Mouse (Mus musculus) forebrain, embryonic 13.5 days (tissue): ENCODE results near the gene Selenos. TPM values are rescaled to one million over a fixed set of nuclear protein-coding genes. Genes with fewer than 3 reads are reported as not detected.
"Not testable (repeated sequence)": the region's sequence is repeated elsewhere in the genome, so short reads cannot be mapped to it uniquely, and the experiment has no call there.

Experiments used
- ATAC-seq: fragments of 200-750 bp; cut with Nextera tagmentation; 2 replicates; pipeline ENCODE4 v1.8.0; 2017
- H3K27ac ChIP-seq: fragments of 300-500 bp; sonication (generic); 2 replicates; pipeline ENCODE4 v1.5.1; 2015; ENCODE audit warnings: inconsistent platforms, mild to moderate bottlenecking, moderate library complexity
- H3K27me3 ChIP-seq: fragments of 300-500 bp; sonication (generic); 2 replicates; pipeline ENCODE4 v1.6.1; 2015; ENCODE audit warnings: mild to moderate bottlenecking, inconsistent platforms
- H3K36me3 ChIP-seq: fragments of 300-500 bp; sonication (generic); 2 replicates; pipeline ENCODE4 v1.6.1; 2015; ENCODE audit warnings: mild to moderate bottlenecking, inconsistent platforms; ENCODE audit not compliant: poor library complexity, severe bottlenecking
- H3K4me1 ChIP-seq: fragments of 300-500 bp; sonication (generic); 2 replicates; pipeline ENCODE4 v1.6.1; 2015; ENCODE audit warnings: inconsistent platforms
- H3K4me2 ChIP-seq: fragments of 300-500 bp; sonication (generic); 2 replicates; pipeline ENCODE4 v1.6.1; 2015; ENCODE audit warnings: inconsistent platforms, mild to moderate bottlenecking, moderate library complexity
- H3K4me3 ChIP-seq: fragments of 300-500 bp; sonication (generic); 2 replicates; pipeline ENCODE4 v1.5.1; 2015; ENCODE audit warnings: mild to moderate bottlenecking, inconsistent platforms
- H3K9ac ChIP-seq: fragments of 300-500 bp; sonication (generic); 2 replicates; pipeline ENCODE4 v1.6.1; 2015; ENCODE audit warnings: mild to moderate bottlenecking, inconsistent platforms
- H3K9me3 ChIP-seq: fragments of 300-500 bp; sonication (generic); replicated peaks from 2 replicates; pipeline ENCODE4 v1.6.1; 2016; ENCODE audit warnings: inconsistent platforms
- WGBS: fragments of 180-500 bp; shearing (Covaris S2); methylation state at CpG from one replicate; pipeline ENCODE4 v1.1.7; 2015; 5-methylcytosine and 5-hydroxymethylcytosine counted together
- polyA plus RNA-seq: library from polyadenylated mRNA; unstranded; fragments of >200 nt; fragmentation: Nextera tagmentation; extraction: Ambion mirVana; gene quantifications from 2 replicates; pipeline ENCODE4 v1.2.1, GENCODE M21; 2015

The Selenos gene
- polyA plus RNA-seq, 1 experiment from 2014 or later, result 70.7 TPM

DNA sequence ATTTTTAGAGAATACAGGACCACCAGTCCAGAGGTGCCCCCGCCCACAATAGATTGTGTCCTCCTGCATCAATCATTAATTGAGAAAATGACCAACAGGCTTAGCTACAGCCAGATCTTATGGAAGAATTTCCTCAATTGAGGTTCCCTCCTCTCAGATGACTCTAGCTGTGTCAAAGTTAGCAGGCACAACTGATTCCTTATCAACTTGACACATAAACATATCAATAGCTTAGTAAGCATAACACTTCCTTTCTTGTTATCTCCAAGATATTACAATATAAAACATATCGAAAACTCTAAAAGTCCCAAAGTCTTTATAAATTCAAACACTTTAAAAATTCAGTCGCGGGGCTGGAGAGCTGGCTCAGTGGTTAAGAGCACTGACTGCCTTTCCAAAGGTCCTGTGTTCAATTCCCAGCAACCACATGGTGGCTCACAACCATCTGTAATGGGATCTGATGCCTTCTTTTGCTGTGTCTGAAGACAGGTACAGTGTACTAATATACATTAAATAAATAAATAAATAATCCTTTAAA, 25.4 kb upstream of the Selenos start:
- no peak overlapping the region for H3K27ac ChIP-seq

DNA sequence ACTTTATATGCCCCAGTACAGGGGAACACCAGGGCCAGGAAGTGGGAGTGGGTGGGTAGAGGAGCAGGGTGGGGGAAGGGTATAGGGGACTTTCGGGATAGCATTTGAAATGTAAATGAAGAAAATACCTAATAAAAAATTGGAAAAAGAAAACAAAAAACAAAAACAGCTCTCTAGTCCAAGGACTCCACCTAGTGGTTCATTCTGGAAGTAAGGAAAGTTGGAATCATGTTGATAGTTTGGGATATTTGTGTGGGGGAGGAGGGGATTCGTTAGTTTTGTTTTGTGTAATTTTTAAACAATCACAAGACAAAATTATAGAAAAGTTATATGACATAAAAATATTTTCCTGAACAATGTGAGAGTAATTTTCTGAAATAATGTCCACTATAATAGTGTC, 24.1 kb upstream of the Selenos start:
- H3K9me3 ChIP-seq, H3K9ac ChIP-seq, ATAC-seq, H3K4me2 ChIP-seq, H3K4me1 ChIP-seq, H3K36me3 ChIP-seq, H3K4me3 ChIP-seq, H3K27me3 ChIP-seq, H3K27ac ChIP-seq: not testable (repeated sequence)
- 8% methylated on average over 2 of the region's 2 CpGs for WGBS

More for the DNA sequence above, 25.4 kb upstream of the Selenos start:
- 91% methylated on average over 4 of the region's 4 CpGs for WGBS
- H3K9me3 ChIP-seq, result no peaks in the 10 kb centered on the region
- no peak overlapping the region for H3K4me3 ChIP-seq
- no peaks in the 10 kb centered on the region for H3K4me1 ChIP-seq
- no peak overlapping the region for H3K9ac ChIP-seq
- no peaks in the 10 kb centered on the region for H3K36me3 ChIP-seq
- no peak for ATAC-seq
- H3K27me3 ChIP-seq, result no peaks in the 10 kb centered on the region
- no peak overlapping the region for H3K4me2 ChIP-seq

DNA sequence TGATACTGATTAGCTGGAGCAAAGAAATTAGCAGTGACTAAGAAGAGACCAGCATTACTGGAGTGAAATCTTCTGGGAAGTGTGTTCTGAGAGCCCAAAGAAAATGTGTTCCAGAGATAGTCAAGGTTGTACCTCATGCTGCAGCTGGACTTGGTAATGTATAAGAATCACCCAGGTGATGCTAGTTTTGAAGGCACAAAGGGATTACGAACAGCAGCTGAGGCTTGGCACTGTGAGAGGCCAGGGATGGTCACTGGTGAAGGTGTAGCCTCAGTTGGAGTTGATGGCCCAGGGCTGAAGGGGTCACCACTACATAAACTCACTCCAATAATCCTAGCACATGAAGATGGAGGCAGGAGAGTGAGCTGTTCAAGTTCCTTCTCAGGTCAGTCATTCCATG, 20.7 kb upstream of the Selenos start, which contains the start of gene Snrpa1:
Snrpa1 (plus strand) TSS at position 301 of the 400 bp plus-strand sequence.
- H3K27me3 ChIP-seq, result no peaks in the 10 kb centered on the region
- H3K36me3 ChIP-seq, result peaks cover 12% of the 10 kb centered on the region
- peak within 1 kb of the TSS; percentile 94 for H3K4me2 ChIP-seq
- WGBS, result 90% methylated on average over 1 of the region's 1 CpGs
- H3K9ac ChIP-seq, result peak within 1 kb of the TSS; percentile 96
- no peak for ATAC-seq
- H3K27ac ChIP-seq, result no peak within 1 kb of the TSS
- H3K9me3 ChIP-seq, result no peaks in the 10 kb centered on the region
- H3K4me1 ChIP-seq, result peaks cover 18% of the 10 kb centered on the region
- peak within 1 kb of the TSS; percentile 98 for H3K4me3 ChIP-seq

DNA sequence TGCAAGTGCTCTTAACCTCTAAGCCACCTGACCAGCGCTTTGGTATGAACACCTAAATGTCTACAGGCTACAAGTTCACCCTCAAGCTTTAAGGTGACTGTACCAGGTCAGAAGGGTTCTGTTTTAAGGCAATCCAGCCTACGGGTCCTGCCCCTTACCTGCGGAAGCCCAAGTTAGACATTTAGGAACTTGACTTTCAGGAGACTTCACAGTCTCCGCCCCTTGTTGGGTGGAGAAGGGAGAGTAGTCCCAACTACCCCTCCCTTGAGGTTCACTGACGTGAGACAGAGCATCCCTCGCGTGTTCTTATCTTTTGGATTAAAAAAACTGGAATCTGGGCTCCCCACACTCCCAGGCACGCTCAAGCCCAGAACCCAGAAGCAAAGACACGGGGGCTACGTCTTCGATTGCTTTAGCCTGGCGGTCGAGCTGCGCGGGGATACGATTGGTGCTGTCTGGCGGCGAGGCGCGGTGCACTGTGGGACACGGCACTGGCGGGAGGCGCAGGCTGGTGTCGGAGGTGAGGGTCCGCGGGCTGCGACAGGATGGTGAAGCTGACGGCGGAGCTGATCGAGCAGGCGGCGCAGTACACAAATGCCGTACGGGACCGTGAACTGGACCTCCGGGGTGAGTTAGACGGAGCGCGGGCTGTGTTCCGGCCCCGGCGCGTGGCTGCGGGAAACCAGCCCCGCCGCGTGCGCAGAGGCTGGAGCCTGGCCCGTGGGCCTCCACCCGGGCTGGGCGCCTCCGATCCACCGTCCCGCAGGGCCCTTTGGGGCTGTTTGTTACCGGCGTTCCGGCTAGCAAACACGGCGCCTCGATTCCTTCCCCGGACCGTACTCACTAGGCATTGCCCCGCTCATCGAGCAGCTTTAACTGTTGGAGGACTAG, 19.1 kb upstream of the Selenos start:
- H3K9ac ChIP-seq, result peak overlapping the region; percentile 96
- peaks cover 24% of the 10 kb centered on the region for H3K36me3 ChIP-seq
- peak overlapping the region; percentile 94 for H3K4me2 ChIP-seq
- 1% methylated on average over 64 of the region's 64 CpGs for WGBS
- peak; percentile 98 for ATAC-seq
- peak overlapping the region; percentile 49 for H3K27ac ChIP-seq
- peaks cover 18% of the 10 kb centered on the region for H3K4me1 ChIP-seq
- no peaks in the 10 kb centered on the region for H3K9me3 ChIP-seq
- H3K27me3 ChIP-seq, result no peaks in the 10 kb centered on the region
- H3K4me3 ChIP-seq, result peak overlapping the region; percentile 98

GRCm38 (mm10) chr7:66061057-66061456, 18.4 kb upstream of the Selenos start:
- H3K36me3 ChIP-seq, result peaks cover 31% of the 10 kb centered on the region
- H3K4me3 ChIP-seq, result peak overlapping the region; percentile 98
- no peak overlapping the region for H3K27ac ChIP-seq
- WGBS, result under 1% methylated on average over 14 of the region's 14 CpGs
- H3K27me3 ChIP-seq, result no peaks in the 10 kb centered on the region
- no peaks in the 10 kb centered on the region for H3K9me3 ChIP-seq
- peak overlapping the region; percentile 94 for H3K4me2 ChIP-seq
- H3K4me1 ChIP-seq, result peaks cover 18% of the 10 kb centered on the region
- H3K9ac ChIP-seq, result peak overlapping the region; percentile 96
- ATAC-seq, result no peak

DNA sequence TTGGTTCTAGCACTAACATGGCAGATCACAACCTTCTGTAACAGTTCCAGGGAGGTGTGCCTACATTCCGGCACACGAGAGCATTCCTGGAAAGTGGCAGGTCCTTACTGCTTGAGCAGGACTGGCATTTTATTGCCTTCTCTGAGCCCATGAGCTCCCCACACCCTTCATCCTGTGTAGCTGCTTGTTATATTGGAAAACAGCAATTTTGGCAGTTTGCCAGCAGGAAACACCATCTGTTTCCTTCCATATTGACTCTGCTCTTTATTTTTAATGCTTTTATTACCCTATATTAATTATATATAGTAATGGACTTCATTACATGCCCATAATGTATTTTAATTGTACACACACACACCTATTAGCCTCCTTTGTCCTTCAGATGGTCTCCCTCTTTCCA, 3.0 kb upstream of the Selenos start:
- ATAC-seq, result no peak
- H3K4me2 ChIP-seq, result no peak overlapping the region
- H3K36me3 ChIP-seq, result peaks cover 60% of the 10 kb centered on the region
- H3K9ac ChIP-seq, result no peak overlapping the region
- 75% methylated on average over 2 of the region's 2 CpGs for WGBS
- H3K9me3 ChIP-seq, result no peaks in the 10 kb centered on the region
- H3K4me1 ChIP-seq, result peaks cover 22% of the 10 kb centered on the region
- no peaks in the 10 kb centered on the region for H3K27me3 ChIP-seq
- H3K27ac ChIP-seq, result peak overlapping the region; percentile 70
- H3K4me3 ChIP-seq, result no peak overlapping the region

- Histone ChIP-seq H3K9me3 (no peaks in the 10 kb centered on the region), H3K27ac (no peak overlapping the region), H3K4me1 (peaks cover 22% of the 10 kb centered on the region), H3K4me2 (peak overlapping the region; percentile 77), H3K4me3 (peak overlapping the region; percentile 87), H3K27me3 (no peaks in the 10 kb centered on the region), H3K36me3 (peaks cover 57% of the 10 kb centered on the region), H3K9ac (peak overlapping the region; percentile 82)
- WGBS, result 44% methylated on average over 5 of the region's 5 CpGs
- no peak for ATAC-seq
Measured at GRCm38 (mm10) chr7:66080231-66080613, 773 bp downstream of the Selenos start.

DNA sequence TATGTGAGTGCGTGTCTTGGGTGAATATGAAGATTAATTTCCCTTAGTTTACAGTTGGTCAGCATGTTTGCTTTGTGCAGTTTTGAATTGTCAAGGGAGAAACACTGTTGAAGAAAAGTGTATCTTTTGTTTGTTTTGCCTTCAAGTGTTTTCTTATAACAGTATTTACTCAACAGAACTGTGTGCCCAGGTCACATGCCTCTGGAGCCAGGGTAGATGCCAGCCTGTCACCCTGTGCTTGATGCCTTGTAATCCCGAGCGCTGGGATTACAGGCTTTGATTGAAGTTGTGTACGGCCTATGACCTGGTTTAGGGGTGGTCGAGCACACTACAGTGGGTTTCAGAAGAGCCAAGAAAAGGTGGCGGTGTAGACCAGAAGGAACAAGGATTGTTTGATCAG, 4.3 kb downstream of the Selenos start:
- Histone ChIP-seq H3K9me3 (no peaks in the 10 kb centered on the region), H3K27ac (no peak overlapping the region), H3K27me3 (no peaks in the 10 kb centered on the region), H3K36me3 (peaks cover 72% of the 10 kb centered on the region), H3K4me3 (no peak overlapping the region), H3K4me2 (no peak overlapping the region), H3K9ac (no peak overlapping the region), H3K4me1 (peaks cover 14% of the 10 kb centered on the region)
- no peak for ATAC-seq
- WGBS, result 90% methylated on average over 6 of the region's 6 CpGs

GRCm38 (mm10) chr7:66084546-66084945, 5.1 kb downstream of the Selenos start:
- H3K4me2 ChIP-seq, result no peak overlapping the region
- peaks cover 11% of the 10 kb centered on the region for H3K4me1 ChIP-seq
- no peak overlapping the region for H3K9ac ChIP-seq
- H3K36me3 ChIP-seq, result peaks cover 78% of the 10 kb centered on the region
- no peaks in the 10 kb centered on the region for H3K27me3 ChIP-seq
- no peak for ATAC-seq
- H3K27ac ChIP-seq, result no peak overlapping the region
- H3K4me3 ChIP-seq, result no peak overlapping the region
- H3K9me3 ChIP-seq, result no peaks in the 10 kb centered on the region
- 92% methylated on average over 7 of the region's 7 CpGs for WGBS

DNA sequence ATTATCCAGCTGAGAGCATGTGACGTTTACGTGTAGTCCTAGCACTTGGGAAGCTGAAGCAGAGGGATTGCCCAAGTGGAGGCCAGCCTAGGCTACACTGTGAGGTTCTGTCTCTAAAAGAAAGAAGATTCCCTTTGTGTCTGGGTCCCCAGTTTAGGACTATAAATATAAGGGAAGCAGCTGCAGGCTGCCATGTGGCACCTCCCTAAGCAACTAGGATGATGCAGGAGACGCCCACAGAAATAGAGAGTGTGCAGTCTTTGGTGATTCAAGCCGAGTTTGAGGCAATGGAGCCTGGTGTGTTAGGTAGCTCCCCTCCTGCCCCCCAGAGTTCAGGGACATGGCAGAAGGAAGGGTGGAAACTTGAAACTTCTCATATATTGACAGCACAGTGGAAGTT, 8.2 kb downstream of the Selenos start:
- Histone ChIP-seq H3K27ac (no peak overlapping the region), H3K27me3 (no peaks in the 10 kb centered on the region), H3K4me2 (no peak overlapping the region), H3K4me1 (no peaks in the 10 kb centered on the region), H3K4me3 (no peak overlapping the region), H3K9ac (no peak overlapping the region), H3K9me3 (no peaks in the 10 kb centered on the region), H3K36me3 (peaks cover 95% of the 10 kb centered on the region)
- WGBS, result 92% methylated on average over 4 of the region's 4 CpGs
- ATAC-seq, result no peak

- Histone ChIP-seq H3K36me3 (peaks cover 92% of the 10 kb centered on the region), H3K27me3 (no peaks in the 10 kb centered on the region), H3K9me3 (no peaks in the 10 kb centered on the region), H3K4me2 (no peak overlapping the region), H3K9ac (no peak overlapping the region), H3K27ac (no peak overlapping the region), H3K4me1 (no peaks in the 10 kb centered on the region), H3K4me3 (no peak overlapping the region)
- ATAC-seq, result no peak
- 87% methylated on average over 2 of the region's 2 CpGs for WGBS
Measured at GRCm38 (mm10) chr7:66088077-66088476, 8.6 kb downstream of the Selenos start.

- Histone ChIP-seq H3K9me3 (no peaks in the 10 kb centered on the region), H3K27me3 (no peaks in the 10 kb centered on the region), H3K4me2 (no peak overlapping the region), H3K4me3 (no peak overlapping the region), H3K9ac (no peak overlapping the region), H3K36me3 (peaks cover 67% of the 10 kb centered on the region), H3K4me1 (no peaks in the 10 kb centered on the region), H3K27ac (no peak overlapping the region)
- ATAC-seq, result no peak
- whole genome bisulfite sequencing, result 77% methylated on average over 11 of the region's 11 CpGs
Measured at GRCm38 (mm10) chr7:66090676-66091190, 11.3 kb downstream of the Selenos start.
